Mouse (Mus musculus) gonadal fat pad, adult 2 months (tissue): ENCODE results near the gene Cbx5. TPM values are rescaled to one million over a fixed set of nuclear protein-coding genes. Genes with fewer than 3 reads are reported as not detected.
A peak's percentile ranks its signal among the peaks of the same experiment; 100 is the strongest.

Experiments
- DNase-seq: peaks from one replicate; pipeline ENCODE4 v3.0.0-alpha.2; 2012; ENCODE audit warnings: low read depth
- polyA plus RNA-seq: library from polyadenylated mRNA; depleted of rRNA; stranded (reverse); fragments of >200 nt; gene quantifications from 2 replicates; pipeline ENCODE4 v1.2.3, GENCODE M21; 2012

The Cbx5 gene
- polyA plus RNA-seq, 1 experiment: 33.3 TPM

DNA sequence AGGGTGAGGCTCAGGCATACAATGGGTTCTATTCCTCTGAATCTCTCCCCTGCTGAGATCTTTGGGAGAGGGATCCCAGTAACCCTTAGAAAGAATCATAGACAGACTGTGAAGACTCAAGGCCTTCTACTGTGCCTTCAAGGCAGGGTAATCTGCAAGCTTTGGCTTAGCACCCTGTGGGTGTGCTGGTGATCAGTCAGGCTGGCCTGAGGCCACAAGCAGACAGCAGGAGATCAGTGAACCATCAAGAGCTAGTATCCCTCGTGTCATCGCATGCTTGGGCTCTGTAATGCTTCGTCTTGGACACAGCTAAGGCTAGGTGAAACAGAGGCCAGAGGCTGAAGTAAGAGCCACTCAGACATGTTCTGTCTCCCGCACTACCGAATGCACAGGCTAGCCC is 66.4 kb downstream of the Cbx5 start:
- no peak for DNase-seq

DNA sequence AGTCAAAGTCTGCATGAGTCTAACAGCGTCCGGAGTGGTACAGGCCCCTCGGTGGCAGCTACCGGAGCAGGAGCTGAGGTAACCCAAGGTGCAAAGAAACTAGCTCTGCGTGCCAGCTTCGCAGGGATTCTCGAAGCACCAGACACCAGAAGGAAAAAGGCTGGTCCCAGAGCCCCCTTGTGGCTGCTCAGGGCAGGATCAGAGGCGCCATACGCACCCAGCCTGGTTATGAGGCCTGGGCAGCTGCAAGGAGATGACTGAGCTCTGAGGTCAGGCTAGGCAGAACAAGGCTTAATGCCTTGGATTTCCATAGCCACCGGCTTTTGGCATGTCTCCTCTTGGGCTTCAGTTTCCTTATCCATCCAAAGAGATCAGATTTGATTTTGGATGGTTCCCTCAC is 67.1 kb downstream of the Cbx5 start:
- peak; percentile 50 for DNase-seq

DNA sequence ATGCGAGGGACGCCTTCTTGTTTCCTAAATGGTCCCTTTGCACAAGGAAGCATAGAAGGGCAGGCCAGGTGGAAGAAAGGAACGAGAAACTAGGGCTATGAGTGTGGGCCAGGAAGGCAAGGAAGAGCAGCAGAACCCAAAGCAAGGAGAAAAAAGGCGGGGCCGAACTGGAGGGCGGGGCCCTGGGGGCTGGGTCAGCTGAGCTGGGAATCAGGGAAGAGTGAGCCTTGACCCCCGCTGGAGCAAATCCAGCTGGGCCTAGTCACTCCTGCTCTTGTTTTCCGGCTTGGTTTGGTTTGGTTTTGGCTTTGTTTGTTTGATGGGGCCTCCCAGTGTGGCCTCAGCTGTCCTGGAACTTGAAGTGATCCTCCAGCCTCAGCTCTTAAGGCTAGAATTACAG is 68.3 kb downstream of the Cbx5 start:
- DNase-seq: no peak

DNA sequence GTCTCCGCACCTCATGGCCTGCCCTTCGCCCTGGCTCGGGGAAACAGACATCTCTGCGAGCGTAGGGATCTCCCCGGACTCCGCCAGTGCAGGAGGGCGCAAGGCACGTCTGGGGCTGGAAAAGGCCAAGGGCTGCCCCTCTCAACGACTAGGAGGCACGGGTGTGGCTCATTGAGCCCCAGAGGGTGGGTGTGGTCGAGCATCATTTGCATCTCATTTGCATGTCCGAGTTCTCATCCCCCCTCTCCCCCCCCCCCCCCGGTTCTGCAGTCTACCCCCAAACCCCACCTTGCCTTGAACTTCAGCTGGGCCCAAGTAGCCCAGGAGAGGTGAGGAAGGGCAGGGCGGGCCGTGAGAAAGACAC is 69.3 kb downstream of the Cbx5 start:
- DNase-seq: no peak

DNA sequence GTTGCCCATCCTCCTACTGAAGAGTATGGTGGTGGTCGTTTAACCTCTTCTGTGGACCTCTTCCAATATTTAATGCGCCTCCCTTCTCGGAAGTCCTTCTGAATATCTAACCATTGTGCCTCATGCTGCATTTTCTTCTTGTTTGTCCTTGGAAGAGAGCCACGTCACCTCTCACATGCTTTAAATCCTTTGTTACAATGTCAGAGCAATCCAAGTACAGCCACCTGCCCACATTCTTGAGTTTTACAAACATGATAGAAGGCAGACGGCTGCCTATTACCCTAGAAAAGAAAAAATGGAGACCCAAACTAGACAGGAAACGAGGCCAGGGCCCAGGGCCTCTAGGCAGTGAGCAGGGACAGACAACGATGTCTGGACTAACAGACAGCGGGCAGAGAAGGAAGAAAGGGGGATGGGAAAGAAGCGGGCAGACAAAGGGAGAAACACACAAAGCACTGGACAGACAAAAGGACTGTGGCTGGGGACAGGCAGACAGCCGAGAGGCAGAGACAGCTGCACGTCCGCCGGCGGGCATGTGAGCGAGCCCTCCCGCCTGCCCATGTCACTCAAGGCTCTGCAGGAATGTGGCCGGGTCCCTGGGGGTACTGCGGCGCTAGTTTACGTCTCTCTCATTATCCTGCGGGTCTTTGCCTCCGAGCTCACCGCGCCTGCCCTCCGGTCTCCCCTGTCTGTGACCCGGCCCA is 69.9 kb downstream of the Cbx5 start:
- no peak for DNase-seq

DNA sequence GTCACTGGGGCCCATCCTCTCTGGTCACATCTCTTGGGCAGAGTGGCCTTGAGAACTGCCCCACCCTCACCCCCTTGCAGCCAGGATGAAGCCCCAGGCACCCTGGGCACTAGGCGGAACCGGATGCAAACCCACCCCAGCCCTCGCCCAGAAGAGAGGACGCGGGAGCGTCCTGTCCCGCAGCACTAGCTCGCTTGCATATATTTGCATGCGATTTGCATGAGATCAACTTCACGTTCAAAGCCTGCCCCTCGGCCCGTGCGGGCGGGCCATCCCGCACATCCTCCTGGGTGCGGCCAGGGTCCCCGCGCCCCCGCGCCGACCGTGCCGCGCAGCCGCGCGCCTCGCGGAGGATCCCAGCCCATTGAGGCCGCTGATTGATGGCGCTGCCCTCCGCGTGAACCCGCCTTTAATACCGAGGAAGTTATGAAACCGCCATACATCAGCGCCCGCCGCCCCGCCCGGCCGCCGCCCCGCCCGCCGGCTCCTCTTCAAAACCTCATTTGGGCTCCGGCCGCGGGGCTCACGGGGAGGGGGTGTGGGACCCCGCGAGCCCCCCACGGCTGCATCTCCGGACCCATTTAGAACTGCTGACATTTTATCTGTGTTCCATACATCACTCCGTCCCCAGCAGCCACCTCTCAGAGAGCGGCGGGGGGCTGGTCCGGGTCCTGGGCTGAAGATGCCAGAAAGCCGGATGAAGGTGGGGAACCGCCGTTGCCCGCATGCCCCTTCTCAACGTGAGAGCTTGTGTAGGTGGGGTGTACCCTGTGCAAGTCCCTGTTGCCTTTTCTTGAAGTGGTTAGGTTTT is 70.6 kb downstream of the Cbx5 start:
- DNase-seq: no peak

DNA sequence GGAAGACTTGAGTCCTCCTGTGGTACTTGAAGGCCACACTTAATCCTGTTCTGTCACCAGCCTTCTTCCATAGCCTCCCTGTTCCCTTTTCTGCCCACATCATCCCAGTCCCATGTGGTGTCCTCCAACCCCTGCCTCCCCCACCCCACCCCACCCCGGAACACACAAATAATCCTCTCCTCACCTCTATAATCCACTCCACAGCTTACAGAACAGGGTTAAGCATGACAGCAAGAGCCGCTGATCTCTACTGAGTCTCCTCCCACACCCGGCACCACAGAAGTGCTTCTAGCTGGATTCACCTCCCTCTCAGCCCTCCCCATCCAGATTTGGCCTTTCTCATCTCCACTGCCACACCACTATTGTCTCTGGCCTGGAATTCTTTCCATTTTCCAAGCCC is 71.8 kb downstream of the Cbx5 start:
- DNase-seq: no peak

DNA sequence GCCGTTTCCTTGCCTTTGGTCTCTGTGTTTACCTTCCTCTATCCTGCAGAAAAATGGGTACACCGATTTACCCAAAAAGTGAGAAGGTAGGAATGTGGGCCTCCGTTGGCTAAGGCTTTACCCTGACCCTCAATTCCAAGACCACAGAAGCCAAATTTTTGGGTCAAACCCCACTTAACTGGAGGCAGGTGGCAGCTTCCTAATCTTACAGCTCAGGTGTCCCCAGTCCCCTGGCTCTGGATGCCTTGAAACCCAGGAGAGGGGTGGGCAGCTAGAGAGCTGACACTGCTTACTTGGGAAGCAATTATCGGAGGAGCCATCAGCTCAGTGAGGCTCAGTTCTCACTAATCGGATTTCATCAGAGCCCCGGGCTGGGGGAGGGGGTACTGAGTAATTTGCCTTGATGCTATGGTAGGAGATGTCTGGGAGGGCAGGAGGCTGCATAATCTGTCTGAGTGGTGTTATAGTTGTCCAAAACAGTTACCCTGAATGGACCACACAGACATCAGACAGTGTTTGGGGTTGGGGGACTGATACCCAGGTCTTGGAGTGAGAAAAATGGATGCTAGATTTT is 72.5 kb downstream of the Cbx5 start, which contains the start of gene Smug1:
Gene Smug1, minus strand, starts transcription at position 51 of the 574 bp plus-strand sequence.
- no peak for DNase-seq

DNA sequence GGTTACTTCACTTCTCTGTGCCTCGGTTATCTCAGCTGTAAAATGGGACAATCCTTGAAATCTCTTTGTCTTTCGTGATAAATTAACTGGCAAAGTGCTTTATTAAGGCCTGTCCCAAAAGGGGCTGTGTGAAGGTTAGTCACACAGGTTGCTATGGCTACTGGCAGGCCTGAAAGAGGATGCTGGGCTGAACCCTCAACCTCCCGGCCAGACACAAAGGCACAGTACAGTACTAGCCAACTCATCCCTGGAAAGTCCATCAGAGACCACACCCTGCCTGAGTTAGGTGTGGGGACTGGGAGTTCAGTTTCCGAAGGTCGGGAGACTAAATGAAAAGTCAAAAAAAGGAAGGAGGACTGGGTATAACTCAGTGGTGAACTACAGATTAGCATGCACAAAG is 73.7 kb downstream of the Cbx5 start:
- no peak for DNase-seq

DNA sequence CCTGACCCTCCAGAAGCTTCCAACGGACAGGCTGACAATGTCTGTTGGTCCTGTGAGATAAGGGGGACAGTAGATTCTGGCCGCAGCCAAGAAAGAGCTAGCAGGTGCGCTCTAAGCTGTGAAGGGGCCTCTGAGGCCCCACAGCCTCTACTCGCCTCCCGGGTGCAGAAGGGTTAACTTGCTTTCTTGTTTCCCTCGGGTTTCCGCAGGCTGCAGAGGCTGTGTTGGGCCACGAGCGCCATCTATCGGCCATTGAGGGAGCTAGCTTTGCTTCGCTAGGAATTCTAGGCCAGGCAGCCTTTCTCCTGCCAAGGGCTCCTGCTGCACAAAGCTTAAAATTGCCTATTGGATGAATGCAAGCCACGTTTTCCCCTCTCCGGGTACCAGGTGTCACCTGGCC is 74.2 kb downstream of the Cbx5 start:
- DNase-seq: no peak

DNA sequence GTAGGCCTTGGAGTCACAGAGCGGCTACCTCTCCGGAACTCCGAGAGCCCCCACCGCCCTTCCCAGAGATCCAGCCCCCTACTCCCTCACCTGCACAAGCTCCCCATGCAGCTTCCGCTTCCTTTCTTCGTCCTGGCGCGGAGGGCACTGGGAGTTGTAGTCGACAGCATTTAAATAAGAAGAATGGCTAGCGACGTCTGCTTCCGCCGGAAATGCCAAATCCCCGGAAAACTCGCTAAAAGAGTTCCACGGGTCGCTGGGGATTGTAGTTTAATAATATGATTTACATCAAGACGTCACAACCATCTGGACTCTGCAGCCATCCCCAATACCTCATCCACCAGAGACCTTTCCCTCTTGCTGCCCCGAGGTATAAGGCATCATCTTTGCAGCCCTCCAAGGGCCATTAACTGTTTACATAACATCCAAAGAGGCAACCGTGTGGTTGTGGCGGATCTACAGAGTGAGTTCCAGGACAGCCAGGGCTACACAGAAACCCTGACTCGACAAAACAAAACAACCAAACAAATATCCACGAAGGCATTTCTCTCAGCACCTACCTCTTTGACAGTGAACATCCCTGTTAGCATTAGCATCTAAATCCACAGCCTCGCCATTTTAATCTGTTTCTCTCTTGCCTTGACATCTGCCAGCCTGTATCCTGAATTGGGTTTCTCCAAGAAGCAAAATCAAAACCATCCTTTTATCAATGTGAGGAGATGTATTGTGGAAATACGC is 76.3 kb downstream of the Cbx5 start:
- peak; percentile 41 for DNase-seq

DNA sequence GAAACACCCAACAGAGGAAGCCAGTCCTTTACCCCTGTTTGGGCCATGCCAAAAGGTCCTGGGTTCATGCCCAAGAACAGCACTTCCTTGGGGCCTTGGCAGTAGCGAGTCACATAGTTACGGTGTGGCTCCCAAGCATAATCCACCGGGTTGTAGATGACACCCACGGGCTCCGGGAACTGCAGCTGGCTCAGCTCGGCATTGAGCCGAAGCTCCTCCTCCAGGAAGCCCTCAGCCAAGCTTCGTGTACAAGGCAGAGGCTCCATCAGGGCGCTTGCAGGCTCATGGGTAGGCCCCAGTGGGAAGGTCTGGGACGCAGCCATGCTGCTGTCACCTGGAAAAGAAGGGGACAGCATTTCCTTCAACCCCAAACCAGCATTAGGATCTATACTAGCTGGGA is 82.0 kb downstream of the Cbx5 start:
- DNase-seq: peak; percentile 36

DNA sequence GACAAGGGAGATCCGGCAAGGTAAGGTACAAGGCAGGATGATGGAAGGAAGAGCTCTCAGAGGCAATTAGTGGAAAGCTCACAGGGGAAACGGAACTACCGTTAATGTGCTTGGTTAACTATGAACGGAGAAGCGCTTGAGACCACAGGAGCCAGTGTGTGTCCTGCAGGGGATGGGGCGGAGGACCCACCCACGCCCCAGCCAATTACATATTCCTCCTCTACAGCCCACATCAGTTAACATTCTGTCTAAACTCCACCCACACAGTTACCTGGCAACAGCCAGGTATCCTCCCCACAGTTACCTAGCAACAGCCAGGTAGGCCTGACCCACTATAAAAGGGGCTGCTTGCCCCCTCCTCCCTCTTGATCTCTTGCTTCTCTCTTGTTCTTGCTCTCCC is 82.7 kb downstream of the Cbx5 start:
- DNase-seq: no peak

DNA sequence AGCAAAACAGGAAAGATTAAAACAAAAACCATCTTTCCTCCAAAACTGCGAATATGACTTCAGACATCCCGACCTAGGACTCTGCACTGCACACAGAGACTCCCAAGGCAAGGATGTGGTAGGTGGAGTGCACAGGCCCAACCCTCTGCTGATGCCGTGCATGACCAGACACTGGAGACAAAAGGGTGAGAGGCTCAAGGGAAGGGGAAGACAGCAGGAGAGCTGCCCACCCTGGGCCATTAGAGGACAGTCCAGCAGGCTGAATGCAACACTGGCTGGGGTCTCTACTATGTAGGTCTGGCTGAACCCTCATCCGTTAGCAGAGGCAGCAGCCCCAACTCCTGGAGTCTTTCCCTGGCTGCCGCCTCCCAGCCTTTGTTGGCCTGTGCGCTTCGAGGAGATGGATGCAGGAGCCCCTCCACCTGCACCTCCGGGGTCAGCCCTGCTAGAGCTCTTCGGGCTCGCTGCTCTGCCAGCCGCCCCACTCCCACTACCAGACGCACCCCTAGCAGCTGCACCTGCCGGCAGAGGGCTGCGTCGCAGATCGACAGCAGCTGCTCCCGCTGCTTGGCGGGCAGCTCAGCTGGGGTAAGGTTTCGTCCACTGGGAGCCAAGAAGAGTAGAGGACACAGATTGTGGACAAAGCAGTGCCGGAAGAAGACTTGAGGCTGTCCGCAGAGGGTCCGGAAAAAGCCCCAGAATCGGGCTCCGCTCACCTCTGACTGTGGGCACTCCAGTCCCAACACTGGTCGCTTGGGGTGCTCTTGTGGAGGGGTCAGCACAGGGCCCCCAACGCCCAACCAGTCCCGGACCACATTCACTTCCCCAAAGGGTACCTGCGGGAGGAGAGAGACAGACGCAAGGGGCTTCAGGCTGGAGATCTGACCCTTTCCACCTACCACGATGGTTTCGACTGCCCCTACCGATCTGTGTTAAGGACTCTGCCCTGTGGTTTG is 84.0 kb downstream of the Cbx5 start:
- DNase-seq: no peak

DNA sequence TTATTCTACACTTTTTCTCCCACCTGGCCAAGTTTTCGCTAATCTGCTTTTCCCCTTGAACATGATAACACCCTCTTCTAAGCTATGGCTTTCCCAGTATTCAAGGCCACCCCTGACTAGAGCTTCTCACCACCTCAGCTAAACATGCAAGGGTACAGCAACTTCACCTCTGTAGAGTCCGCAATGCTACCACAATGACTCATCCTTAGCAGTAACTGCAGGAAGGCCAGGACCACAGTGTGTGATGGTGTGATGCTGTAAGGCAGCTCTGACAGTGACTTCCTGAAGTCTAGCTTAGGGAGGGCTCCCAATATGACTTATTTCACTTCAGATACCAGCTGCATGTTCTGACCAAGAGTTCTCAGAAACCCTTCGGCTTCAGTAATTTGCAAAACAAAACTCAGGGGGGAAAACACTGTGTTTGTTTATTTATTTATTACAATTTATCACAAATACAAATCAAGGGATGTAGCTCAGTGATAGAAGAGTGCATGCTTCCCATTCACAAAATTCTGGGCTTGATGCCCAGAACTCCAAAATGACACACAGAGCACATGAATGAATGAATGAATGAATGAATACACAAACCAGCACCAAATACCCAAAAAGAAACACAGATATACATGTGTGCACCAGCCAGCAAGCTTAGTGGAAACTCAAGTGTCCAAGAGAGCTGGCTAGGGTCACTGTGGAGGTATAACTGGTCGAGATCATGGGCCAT is 86.6 kb downstream of the Cbx5 start:
- DNase-seq: no peak

DNA sequence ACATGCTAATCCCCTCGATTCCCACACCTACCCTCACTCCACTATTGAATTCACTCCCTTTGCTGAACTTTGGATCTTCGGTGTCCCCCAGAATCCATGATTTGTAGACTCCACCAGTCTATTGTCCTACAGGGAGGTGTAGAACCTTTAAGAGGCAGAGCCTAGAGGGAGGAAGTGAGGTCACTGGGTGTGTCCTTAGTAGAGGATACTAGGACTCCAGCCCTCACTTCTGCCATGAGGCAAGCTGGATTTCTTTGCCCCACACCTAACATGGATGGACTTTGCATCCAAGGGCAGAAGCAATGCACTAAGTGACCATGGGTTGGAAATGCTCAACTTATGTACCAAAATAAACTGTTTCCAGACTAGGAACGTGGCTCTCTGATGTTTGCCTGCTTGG is 87.2 kb downstream of the Cbx5 start:
- no peak for DNase-seq

DNA sequence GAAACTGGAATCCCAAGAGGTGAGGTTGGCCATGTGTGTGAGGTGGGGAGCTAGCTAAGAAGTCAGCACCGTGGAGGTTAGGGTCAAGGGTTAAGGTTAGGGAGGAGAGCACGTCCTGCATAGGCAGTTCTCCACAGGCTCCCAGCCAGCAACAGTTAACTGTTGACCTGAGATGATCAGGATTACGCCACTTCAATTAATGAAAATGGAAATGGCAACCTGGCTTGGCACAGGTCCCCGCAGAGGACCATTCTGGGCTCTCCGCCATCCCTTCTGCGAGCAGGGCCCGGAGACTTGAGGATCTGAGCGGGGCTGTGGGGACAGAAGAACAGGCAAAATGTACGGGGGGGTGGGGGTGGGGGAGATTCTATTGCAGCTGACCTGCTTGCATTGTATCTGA is 91.8 kb downstream of the Cbx5 start:
- DNase-seq: no peak

DNA sequence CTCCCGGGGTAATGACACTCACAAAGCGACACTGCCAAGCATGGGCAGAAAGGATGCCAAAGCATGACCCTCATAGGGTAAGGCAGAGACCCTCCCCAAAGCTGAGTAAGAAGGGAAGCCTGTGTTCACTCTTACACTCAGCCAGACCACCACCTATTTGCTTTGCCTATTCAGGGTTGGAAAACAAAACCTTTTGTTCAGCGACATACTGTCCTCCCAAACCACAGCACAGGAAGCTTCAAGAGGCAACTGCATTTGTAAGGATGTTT is 92.3 kb downstream of the Cbx5 start:
- no peak for DNase-seq

DNA sequence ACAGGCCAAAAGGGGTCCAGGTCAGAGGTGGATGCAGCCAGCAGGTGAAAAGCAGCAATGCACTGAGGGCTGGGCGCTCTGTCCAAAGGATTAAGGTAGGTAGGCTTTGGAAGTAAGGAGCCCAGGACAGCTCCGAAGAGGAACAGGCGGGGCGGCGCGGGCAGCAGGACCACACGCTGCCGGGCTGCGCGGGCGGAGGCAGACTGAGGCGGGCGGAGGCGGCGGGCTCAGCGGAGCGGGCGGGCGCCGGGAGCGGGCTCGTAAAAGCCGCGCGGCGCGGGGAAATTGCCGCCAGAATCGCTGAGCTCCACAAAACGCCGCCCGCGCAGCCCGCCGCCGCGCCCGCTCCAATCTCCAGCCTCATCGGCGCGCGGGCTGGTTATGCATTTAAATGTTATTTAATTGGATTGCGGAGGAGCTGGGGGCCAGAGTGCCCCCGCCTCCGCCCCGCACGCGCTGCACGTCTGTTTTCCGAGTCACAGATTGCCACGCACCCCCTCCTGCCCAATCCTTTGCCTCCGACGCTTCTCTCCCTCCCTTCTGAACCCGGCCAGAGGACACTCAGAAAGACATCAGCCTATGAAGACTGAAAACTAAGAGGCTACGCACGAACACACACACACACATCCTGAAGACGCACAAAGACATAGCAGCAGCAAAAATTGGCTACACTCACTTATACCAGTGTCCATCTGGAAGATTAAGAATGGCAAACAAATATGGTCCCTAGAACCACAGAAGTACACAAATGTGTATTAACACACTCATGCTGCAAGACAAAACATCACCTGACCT is 92.8 kb downstream of the Cbx5 start:
- no peak for DNase-seq
